Mouse (Mus musculus) layer of hippocampus, adult 9-10 months (tissue): Measurements from ENCODE around the gene Olfr933.

ENCODE experiments used
- DNase-seq: peaks from one replicate; pipeline ENCODE4 v3.0.0; 2022; ENCODE audit warnings: low spot score

Olfr933 gene

DNA sequence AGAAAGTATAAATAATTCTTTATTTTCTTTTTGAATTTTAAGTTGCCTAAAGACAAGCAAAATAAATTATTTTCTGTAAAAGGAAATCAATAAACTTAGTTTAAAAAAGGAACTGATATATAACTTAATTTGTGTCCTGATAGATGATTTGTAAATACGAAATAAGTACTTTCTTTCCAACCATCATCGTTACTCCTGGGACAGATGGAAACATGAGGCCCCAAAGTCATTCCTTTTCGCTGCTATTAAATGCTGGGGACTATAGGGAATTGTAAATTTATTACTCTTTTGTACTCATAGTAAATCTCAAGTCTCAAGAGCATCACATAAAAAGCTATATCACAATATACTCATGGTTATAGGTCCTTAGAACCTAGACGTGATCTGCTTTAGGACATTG, at the start of gene Olfr933:
TSS of gene Olfr933 (plus strand) at position 301 of the 400 bp plus-strand sequence.
- DNase-seq, result no peak

DNA sequence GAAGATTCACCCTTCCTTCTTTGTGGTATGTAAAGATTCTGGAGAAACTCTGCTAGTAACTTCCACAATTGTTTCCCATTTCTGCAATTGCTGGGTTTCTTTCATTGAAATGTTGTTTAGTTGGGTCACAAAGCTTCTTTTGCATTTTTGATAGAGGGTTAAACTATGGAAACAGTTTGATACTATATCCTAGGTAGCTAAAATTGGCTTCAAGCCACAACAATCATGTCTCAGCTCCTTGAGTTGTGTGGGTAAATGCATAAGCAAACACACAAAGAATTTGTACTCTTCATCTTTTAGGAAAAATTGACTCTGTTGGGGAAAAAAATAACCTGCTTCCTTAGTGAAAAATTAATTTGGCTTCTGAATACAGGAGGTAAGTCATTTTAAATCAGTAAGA, 42.6 kb upstream of the Olfr933 start, which contains the start of gene Olfr930:
TSS of gene Olfr930 (plus strand) at position 301 of the 400 bp plus-strand sequence.
- no peak for DNase-seq

DNA sequence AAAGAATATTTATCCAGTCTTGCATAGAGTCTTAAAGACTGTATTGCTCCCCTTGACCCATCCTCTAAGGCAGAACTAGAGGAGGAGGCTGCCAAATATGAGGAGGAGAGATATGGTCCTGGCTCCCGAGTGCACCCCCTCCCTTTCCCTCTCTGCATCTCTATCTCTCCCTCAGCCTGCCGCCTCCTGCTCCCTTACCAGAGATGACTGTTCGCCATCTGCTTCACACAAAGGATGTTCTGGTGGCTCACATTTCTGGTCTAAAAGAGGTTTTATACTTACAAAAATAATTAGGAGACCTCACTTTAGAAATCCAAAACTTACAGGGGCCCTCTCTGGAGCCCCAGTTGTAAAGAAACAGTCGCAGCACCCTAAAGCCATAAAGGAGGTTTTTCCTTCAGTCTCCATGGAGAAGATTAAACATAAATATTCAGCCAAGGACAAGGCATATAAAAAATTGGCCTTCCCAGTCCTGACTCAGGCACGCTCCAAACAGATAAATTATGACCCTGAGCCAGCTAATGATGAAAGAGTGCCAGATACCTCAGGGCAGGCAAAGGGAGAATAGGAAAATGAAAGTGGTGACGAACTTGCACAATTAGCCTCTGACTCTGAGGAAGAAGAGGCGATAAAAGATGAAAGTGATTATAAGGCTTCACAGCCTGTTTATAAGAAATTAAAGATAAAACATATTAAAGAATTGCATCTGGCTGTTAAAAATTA, 18.6 kb upstream of the Olfr933 start:
- DNase-seq, result peak; percentile 16

DNA sequence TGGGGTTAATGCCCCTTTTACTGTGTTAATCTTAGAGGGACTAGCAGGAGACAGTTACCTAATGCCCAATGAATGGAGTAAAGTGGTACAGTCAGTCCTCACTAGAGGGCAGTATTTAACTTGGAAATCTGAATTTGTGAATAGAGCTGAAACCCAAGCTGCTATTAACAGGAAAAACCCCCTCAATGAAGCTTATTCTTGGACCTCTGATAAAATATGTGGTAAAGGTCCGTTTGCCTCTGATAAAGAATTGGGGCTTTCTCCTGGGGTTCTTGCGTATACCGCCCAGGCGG, 18.0 kb upstream of the Olfr933 start:
- peak; percentile 1 for DNase-seq

DNA sequence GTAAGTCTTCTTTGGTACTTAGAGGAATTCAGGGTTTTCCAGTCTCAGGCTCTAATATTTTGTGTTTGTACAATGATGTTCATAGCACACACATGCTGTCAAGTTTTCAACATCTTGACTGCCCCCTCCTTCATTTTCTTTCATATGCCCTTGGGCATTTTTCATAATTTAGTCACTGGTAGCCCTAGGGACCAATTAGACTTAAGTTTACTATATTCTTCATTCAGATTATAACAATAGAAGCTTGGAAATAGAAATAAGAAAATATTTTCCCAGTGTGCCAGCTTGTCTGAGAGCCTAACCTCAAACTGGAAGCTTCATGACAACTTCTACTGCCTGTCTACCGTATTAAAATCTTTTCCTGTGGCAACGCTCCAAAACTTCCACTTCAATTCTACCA, 16.1 kb downstream of the Olfr933 start, which contains the start of gene Olfr934:
TSS of gene Olfr934 (minus strand) at position 101 of the 400 bp plus-strand sequence.
- no peak for DNase-seq

DNA sequence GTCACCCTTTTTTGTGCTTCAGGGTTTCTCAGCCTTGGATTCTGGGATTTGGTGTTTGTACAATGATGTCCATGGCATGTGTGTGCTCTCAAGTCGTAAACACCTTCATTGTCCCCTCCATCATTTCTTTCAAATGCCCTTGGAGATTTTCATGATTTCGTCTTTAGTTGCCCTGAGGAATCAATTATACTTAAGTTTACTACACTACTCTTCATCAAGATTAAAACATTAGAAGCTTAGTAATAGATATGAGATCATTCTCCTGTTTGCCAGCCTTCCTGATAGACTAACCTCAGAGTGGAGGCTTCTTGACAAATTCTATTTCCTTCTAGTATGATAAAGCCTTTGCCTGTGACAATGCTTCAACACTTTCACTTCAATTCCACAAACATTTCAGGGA, 27.5 kb downstream of the Olfr933 start, which contains the start of gene Olfr935:
TSS of gene Olfr935 (minus strand) at position 101 of the 400 bp plus-strand sequence.
- no peak for DNase-seq

DNA sequence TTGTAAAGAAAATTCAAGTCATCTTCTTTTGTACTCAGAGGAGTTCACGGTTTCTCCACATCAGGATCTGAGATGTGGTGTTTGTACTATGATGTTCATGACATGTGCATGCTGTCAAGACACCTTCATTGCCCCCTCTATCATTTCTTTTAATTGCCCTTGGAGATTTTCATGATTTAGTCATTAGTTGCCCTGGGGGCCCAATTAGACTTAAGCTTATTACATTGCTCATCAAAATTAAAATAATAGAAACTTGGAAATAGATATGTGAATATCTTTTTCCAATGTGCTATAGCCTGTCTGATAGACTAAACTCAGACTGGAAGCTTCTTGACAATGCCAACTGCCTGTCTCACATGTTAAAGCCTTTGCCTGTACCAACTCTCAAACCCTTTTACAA, 51.2 kb downstream of the Olfr933 start, which contains the start of gene Olfr146:
TSS of gene Olfr146 (minus strand) at position 101 of the 400 bp plus-strand sequence.
- no peak for DNase-seq
